Mouse (Mus musculus) gastrocnemius, postnatal 14 days (tissue): ENCODE measurements around the gene Iqgap2. TPM values are rescaled to one million over a fixed set of nuclear protein-coding genes. Genes with fewer than 3 reads are reported as not detected.

Experiments
- DNase-seq: peaks from one replicate; pipeline ENCODE4 v3.0.0; 2021; ENCODE audit warnings: mixed read lengths
- intact Hi-C: fragments of 180-260 bp; cut with DNase I; formaldehyde crosslinking; loops from one replicate; pipeline ENCODE4 v1.15.1; 2025; ENCODE audit warnings: low total_unique reads
- total RNA-seq, 2 experiments: library from RNA; stranded (reverse); gene quantifications; 2 replicates each; pipeline ENCODE4 v1.2.3; 2021

The Iqgap2 gene
- total RNA-seq, 2 experiments from 2014 or later: 2.4 to 2.7 TPM

DNA sequence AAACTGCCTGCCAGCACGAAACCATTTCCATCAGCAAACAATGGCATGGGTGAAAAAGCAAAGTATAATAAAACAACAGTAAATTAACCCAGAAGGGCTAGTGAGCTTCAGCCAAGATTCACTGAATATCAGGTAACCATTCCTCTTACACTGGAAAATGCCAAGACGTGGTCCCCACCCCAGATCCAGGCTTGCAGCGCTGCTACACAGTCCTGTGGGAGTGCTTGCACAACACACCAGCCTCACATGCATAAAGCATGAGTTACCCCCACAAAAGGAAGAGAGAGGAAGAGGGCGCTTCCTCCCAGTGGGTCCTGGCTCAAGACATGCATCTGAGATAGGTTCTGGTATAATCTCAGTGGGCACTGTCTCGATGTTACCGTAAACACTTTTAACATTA lies 100.8 kb downstream of the Iqgap2 start:
- intact Hi-C loops: no loop called here
- DNase-seq: no peak

DNA sequence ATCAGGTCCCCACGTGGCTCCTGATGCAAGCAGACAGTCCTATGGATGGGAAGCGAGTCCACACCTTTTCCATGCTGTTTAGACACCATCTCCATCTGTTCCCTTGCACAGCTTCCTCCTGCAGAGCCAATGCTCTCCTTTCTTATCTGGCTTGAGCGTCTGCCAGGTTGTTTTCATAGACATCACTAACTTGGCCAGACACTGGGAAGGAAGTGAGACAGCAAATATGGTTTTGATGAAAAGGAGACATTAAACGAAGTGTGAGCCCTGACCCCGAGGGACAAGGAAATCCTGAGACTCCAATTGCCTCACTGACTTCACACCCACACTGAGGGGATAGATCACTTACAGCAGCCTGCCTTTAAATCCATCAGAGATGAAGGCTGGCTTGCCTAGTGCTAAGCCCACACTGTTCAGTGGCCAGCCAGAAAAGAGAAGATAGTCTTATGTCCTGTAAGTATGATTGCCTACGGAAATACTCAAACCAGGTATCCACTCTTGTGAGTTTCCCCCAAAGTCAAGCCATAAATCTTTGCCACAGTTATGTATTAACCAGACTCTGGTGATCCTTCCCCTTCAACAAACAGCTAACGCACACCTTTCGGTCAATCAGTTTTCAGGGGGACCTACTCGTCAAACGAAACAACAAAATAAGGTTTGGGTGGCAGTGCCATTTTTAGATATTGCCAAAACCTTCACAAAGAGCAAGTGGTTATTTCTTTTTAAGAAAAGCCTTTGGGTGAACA lies 102.9 kb downstream of the Iqgap2 start:
- DNase-seq: no peak
- intact Hi-C loops: no loop called here

DNA sequence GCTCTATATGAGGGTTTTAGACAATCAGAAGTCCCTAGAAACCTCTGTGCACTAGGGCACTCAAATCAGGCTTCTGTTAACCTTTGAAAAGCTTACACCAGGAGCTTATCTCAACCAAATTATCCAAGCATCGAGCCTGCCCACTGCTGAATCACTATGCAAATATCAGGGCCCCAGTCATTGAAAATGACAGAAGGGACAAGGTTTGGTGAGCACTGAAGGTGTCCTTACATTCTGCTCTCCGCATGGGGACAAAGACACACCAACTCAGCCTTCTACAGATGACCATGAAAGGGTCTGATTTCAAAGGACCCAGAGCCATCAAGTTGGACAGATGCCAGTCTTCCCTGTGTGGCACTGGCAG lies 108.8 kb downstream of the Iqgap2 start:
- intact Hi-C loops: no loop called here
- DNase-seq: no peak

DNA sequence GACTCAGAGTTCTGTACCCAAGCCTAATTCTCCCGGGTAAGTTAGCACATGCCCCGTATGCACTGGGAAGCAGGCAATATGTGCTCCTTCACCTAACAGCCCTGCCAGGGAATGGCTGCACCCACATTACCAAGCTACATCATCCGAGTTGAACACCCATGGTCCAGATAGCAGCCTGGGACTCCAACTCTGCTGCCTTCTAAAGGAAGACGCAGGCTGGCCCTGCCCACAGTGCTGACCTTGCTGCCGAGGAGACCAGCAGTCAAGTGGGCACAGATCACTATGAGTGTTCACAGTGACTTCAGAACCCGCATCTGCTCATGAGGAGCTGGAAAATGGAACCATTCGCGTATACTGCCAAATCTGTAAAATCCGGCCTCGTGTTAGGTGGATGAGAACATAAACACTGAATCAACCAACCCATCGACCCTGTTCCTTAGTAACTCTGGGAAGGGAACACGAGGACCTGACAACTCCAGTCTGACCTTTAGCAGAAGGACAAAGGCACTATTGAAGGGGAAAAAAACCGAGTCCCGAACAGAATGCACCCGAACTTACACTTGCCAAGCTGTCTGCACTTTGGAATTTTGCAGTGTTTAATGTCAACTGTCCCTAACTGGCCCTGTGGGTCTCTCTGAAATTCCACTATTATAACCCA lies 109.3 kb downstream of the Iqgap2 start:
- intact Hi-C loops: no loop called here
- no peak for DNase-seq

DNA sequence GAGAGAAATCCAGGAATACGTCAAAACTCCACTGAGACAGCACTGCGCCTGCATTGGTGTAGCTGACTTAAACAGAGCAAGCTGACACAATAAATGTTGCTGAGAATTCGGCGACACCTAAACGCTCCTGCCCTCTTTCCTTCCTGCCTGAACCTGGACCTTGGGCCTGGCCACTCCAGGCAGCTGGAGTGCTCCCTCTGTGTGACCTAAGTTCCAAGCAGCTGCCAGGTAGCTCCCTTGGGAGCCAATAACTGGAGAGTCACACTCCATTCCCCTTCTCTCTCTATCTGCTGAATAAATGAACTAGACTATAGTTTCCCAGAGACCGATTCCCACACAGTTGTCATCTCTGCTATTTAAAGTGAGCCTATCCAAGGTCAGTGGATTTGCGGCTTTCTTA lies 111.7 kb downstream of the Iqgap2 start:
- intact Hi-C loops: no loop called here
- no peak for DNase-seq

DNA sequence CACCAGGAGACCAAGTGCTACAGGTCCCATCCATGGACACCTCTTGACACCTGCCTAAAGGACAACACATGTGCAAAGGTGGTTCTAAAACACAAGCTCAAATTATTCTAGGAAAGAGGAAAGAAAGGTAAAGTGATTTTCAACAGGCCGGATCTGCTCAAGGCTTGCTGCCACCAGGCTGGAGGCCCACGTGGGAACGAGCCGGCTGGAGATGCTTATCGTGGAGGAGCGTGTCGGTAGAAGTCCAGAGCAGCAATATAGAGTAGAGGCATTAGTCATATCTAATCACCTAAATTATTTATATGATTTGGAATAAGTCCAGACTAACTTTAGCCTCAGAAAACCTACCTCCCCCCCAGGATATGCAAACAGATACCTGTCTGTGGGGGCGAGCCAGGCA lies 112.5 kb downstream of the Iqgap2 start:
- intact Hi-C loops: no loop called here
- DNase-seq: no peak

DNA sequence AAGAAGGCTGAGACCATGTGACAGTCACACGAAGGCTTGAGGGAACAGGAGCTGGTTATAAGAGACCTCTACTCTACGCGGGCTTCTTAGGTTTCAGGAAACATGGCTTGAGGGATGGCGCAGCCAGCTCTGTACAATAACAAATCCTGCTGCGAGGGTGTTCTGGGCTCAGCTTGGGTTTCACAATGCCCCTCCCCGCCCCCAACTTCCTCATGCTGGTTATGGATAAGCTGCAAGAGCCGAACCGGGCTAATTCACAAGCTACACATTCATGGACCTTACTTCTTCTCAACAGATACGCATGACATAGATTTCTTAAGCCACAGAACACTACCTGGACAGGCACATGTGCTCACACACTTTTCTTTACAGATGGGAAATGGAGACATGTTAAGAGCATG lies 113.0 kb downstream of the Iqgap2 start:
- no peak for DNase-seq
- intact Hi-C loops: no loop called here

DNA sequence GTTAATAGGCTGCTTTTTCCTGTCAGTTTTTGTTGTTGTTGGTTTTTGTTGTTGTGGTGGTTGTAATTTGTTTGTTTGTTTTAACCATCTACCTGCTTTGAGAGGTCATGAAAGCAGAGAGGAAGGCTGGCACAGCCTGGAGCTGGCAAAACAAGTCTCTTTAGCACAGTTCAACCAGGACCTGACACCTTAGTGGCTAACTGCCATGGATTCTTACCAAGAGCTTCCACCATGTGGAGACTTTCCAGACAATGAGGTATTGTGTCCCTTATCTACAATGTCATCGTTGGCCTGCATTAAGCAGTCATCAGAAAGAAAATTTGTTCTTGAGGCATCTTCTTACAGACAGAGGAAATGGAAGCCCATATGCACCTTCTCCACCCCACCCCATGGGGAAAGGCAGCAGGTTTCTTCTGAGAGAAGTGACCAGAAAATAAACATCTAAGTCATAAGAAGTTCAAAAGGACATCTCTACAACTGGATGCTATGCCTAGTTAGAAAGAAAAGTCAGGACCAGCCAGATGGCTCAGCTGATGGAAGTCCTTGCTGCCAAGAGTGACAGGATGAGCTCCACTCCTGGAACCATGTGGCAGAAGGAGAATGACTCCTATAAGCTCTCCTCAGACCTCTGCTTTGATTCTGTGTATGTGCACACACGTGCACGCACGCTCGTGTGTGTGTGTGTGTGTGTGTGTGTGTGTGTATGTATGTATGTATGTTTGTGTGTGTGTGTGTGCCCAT lies 113.9 kb downstream of the Iqgap2 start:
- DNase-seq: no peak
- intact Hi-C loops: loop anchor here (2.0 kb wide), 1 partner anchor 115 kb away; no protein-coding TSS in a partner anchor

DNA sequence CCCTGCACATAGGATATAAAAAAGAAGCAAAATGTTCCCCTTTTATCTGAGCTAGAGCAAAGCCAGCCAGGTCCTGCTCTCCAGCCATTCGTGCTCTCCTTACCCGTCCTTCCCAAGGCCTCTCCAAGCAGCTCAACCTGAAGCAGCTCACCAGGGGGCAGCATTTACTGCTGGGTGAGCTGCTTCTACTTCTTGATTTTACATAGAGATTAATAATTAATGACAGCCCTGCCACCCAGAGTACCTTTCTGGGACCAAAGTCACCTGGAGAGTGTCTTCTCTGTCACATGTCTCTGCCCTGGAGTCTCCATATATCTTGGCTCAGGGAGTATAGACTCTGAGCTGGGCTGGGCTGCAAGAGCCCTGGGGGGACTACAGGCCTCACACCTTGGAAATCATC lies 114.5 kb downstream of the Iqgap2 start:
- intact Hi-C loops: loop anchor here (2.0 kb wide), 1 partner anchor 116 kb away; no protein-coding TSS in a partner anchor

DNA sequence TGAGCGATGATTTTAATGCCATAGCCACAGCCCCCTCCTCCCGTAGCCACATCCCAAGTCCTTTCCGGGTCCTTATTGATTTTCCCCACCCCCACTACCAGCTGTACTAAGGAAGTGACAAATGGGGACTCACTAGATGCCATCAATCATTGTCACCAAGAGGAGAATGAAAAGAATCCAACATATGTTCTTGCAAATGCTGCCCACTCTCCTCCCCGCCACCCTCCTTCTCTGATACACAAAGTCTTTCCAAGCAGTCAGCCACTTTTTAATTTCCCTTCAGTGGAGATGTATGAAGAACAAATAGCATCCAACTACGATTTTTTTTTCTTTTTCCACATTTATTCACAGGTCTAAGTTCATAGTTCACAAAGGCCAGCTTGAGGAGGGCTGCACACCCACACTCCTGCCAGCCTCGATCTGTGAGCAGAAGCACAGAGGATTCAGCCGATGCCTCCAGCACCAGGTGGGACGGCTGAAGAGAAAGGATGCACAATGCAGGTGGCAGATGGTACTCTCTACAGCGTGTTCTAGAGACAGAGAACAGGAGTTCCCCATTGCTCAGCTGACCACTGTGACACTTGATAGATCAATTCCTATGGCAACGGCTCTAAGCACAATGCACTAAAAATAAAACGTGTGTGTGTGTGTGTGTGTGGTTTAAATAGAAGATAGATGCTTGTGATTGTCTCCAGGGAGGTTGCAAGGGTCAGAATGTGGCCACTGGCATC lies 116.6 kb downstream of the Iqgap2 start:
- intact Hi-C loops: no loop called here
- no peak for DNase-seq

More for the DNA sequence above, 114.5 kb downstream of the Iqgap2 start:
- peak; percentile 58 for DNase-seq

DNA sequence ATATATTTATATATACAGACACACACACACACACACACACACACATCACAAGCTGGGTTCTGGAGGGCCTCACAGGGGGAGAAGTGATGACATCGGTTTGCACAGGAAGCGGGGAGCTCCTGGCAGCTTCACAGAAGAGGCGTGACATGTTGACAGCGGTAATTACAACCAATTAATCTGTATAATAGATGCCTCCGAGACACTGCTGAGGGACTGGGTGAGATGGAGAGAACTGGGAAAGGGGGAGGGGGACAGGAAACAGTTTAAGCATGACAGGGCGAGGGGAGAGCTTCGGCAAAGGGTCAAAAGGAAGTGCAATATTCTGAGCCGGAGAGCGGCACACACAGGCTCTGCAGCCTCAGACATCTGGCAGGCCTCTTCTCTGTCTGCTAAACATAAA lies 126.7 kb downstream of the Iqgap2 start:
- intact Hi-C loops: no loop called here
- peak; percentile 13 for DNase-seq

DNA sequence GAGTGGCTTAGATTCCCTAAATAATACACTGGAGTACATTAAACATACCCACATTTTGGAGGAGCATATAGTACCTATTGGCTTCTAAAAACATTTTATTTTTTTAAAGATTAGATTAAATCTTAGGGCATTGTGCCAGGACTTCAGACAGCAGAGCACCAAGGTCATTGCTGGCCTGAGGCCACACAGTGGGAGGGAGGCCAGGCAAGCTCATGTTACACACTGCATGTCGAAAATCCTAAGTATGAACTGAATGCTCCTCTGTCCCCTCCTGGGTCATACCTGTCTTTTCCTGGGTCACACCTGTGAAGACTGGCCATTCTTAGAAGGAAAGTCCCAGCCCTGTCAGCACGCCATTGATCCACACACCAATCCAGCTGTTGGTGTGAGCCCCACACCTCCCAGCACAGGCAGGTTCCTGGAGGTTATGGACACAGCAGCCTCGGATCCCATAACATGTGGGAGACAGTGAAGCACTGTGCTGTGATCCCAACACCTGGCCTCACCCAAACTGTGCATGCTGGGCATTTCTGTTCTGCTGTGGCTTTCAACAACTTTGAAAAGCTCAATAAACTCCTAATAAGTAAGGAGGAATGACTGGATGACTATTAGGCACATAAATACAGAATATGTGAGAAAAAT lies 127.7 kb downstream of the Iqgap2 start:
- intact Hi-C loops: no loop called here
- DNase-seq: no peak

DNA sequence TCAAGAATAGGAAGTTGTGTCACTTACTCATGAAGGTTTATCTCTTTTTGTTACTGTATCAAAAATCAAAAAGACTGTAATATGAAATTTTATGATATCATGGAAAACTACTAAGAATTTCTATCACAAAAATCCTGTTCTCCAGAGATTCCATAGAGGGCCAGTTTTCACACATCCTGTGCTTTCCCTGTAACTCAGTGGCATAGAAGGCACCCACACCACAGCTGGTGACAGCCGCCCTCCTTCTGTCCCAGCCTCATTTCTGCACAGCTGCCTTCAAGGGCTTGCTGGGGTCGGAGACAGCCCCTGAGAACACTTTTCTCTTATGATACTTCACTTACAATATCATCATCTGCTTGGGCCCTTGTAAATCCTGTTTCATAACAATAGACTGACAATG lies 131.9 kb downstream of the Iqgap2 start:
- no peak for DNase-seq
- intact Hi-C loops: no loop called here

DNA sequence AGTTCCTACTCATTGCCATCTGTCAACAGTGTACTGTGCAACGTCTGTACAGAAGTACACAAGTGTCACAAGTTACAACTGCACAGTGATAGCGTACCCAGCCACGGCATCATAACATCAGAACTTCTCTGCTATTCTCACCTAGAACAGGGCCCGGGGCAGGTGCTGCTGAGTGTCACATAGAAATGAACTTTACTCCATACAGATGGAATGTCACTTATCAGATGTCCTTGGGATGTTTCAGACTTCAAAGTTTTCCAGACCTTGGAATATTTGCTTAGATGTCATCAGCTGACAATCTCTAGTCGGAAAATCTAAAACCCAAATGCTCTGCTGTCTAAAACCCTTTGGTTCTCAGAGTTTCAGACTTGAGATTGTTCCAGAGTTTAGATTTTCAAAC lies 137.4 kb downstream of the Iqgap2 start:
- no peak for DNase-seq
- intact Hi-C loops: no loop called here

DNA sequence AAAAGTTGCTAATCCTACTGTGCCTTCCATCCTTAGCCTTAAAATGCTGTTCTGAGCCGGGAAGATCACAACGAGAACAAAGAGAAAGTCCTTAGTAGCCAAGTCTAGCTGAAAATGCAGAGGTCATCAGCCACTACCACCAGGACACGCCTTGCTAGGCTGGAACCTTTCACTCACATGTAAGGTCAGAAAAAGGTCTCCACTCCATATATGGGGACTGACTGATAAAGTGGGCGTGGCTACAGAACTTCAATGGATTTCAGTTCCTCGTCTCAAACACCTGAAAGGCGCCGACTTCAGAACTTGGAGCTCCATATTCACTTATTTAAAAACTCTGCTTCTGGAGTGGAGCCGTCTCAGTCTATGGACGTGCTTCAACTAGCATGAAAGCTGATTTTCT lies 139.3 kb downstream of the Iqgap2 start:
- intact Hi-C loops: no loop called here
- DNase-seq: no peak

DNA sequence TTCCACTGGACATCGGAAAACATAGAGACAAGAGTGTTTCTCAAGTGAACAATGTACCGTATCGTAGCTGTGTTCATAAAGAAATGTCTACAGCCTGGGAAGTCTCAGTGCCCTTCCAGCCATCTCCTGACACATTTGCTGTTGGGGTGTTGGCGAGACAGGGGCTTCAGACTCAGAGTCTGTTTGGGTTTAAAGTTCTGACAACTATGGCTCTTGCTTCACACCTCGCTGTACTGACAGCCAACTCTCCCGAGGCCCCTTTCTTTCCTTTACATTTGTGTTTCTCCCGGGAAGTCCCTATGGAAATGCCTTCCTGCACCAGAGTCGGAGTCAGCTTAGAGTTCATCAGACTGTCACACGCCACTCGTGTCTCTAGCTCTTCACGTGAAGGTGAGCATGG lies 144.2 kb downstream of the Iqgap2 start:
- DNase-seq: no peak
- intact Hi-C loops: no loop called here

DNA sequence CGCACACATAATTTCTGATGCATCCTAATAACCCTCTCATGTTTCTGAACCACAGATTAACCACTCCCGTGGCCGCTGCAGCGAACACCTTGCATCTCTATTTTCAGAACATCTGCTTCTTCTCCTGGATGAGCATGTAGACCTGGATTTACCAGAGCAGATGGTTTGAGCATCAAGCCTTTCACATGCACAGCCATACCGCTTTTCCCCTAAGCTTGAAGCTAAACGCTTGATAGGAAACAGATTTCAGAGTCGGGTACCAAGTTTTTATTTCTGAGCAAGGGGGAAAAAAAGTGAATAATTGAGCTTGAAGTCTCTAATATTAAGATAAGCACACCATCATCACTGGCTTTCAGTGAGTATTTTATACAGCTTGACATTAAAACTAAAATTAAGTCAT lies 144.6 kb downstream of the Iqgap2 start:
- DNase-seq: no peak
- intact Hi-C loops: no loop called here

DNA sequence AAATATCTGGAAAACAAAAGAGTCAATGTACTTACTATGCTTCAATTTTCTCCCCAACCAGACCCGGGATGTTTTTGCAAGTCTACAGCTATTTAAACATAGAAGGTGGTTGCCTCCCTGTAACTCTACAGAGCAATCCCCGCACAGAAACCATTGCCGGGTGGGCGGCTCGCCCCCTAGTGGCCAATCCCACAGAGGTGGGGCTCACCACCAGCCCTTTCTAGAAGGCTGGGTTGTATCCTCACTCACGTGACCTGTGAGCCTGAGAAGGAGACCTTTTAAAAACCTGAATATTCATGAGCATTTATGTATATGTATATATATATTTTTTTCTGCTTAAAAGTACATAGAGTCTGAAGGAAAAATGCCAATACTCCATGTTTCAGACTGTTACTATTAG lies 145.2 kb downstream of the Iqgap2 start:
- intact Hi-C loops: no loop called here
- DNase-seq: peak; percentile 65

DNA sequence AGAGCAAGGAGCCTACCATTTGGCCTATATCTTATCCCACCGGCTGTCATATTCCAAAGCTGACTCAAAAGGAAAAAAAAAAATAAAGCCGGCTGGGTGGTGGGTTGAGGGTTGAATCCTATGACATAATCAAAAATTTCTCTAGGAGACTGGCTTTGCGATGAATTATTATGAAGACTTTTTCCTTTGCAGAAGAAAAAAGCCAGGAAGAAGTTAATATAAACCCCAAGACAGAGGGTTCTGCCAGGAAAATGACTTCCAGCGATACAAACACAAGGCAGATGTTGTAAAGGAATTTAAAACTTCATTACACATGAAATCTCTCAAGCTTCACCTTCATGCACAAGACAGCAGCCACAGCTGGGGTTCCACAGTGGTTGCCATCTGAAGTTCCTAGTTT lies 146.3 kb downstream of the Iqgap2 start:
- intact Hi-C loops: no loop called here
- DNase-seq: no peak
